Mouse (Mus musculus): Measurements from ENCODE around the gene Eya2.

DNA sequence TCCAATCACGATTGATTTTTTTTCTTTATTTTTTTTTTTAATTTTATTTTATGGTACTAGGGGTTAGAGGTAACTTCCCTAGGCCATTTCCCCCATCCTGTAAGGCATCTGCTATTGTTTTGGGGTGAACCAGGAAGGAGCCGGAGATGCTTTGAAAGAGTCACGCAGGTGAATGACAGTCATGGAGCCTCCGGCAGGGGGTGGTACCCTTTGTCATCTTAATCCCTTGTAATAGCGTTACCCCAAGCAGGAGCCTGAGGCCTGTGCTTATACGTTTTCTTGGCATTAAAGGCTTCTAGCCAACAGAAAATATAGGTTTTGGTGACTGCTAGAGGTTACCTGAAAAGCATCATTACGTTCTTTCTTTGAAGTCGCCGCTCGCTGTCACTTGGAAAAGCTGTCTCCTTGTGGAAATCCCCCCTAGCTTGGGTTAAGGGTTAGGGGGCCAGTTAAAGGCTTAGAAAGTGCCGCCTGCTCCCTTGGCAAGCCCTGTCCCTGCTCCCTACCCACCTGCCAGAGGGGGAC, 146.8 kb downstream of the Eya2 start:
- TF ChIP-seq CTCF (IDR thresholded peaks at IDR 0.05; ENCODE audit: control insufficient read depth, insufficient read depth, insufficient replicate concordance, low read depth, low read length) (no peak), POLR2A (IDR thresholded peaks at IDR 0.05; ENCODE audit: control insufficient read depth, low read depth, low read length) (no peak)
